Comparison of ENCODE assay signal across 7 mouse cellular contexts in the genomic region with DNA sequence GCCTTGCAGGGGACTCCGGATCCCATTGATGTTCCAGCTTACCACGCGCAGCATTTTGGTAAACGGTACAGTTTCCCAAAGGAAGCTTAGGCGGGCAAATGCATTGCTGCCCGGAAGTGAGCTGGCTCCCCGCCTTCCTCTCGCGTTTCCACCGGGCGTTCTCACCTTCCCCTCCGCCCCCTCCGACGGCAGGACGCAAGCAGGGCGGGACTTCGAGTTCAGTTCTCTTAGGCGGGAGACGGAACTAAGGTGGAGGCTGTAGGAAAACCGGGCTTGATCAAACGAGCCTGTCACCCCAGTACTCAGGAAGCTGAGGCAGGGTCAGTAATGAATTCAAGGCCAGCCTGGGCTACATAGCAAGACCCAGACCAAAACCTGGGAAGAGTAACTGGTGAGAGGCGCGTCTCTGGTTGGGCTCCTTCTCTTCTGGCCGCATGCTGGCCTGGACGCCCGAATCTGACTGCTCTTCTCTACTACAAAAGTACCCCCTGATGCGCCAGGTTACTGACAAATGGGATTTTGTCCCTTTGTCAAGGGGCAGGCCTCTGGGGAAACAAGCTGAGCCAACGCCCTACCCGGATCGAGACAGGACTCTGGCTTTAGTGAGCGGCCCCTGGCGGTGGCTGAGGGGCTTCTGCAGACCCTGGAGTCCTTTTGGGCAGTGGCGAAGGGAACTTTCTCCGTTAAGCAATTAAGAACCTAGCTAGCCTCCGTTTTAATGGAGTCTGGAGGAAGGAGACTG. TPM values are rescaled to one million over a fixed set of nuclear protein-coding genes. Genes with fewer than 3 reads are reported as not detected.
A peak's percentile ranks its signal among the peaks of the same experiment; 100 is the strongest.
DNase-seq lines count a peak whose midpoint lies in the region; ATAC-seq lines count a peak whose summit lies in the region.

TSS of gene Pfkfb1 (plus strand) at position 207 of the 742 bp plus-strand sequence.

- H3K4me3 ChIP-seq in embryonic facial prominence, embryonic 11.5 days (ENCODE audit: low read depth, low read length) = peak within 1 kb of the TSS; percentile 46
- H3K4me3 ChIP-seq in limb, embryonic 11.5 days (ENCODE audit: low read depth, low read length) = peak within 1 kb of the TSS; percentile 43
- peak within 1 kb of the TSS; percentile 45 for H3K4me3 ChIP-seq in midbrain, embryonic 14.5 days (replicated peaks; ENCODE audit: low read depth, low read length)

- no peaks in the 10 kb centered on the region for H3K36me3 ChIP-seq in embryonic facial prominence, embryonic 11.5 days (replicated peaks; ENCODE audit: control insufficient read depth, insufficient read depth, low read depth, low read length)
- no peaks in the 10 kb centered on the region for H3K36me3 ChIP-seq in limb, embryonic 11.5 days (ENCODE audit: control insufficient read depth, insufficient read depth, low read length)
- no peaks in the 10 kb centered on the region for H3K36me3 ChIP-seq in midbrain, embryonic 14.5 days (ENCODE audit: control insufficient read depth, insufficient read depth, low read length)

- H3K27ac ChIP-seq in embryonic facial prominence, embryonic 11.5 days (replicated peaks; ENCODE audit: low read depth, low read length) = peak within 1 kb of the TSS; percentile 56; the same call in 1 of the 2 replicates
- H3K27ac ChIP-seq in limb, embryonic 11.5 days (replicated peaks; ENCODE audit: low read depth, low read length) = peak within 1 kb of the TSS; percentile 64
- H3K27ac ChIP-seq in midbrain, embryonic 14.5 days (replicated peaks; ENCODE audit: low read depth, low read length) = peak within 1 kb of the TSS; percentile 75

- H3K9ac ChIP-seq in embryonic facial prominence, embryonic 11.5 days (replicated peaks; ENCODE audit: low read length) = peak within 1 kb of the TSS; percentile 65
- peak within 1 kb of the TSS; percentile 72 for H3K9ac ChIP-seq in limb, embryonic 11.5 days (ENCODE audit: low read length)
- H3K9ac ChIP-seq in midbrain, embryonic 14.5 days (replicated peaks; ENCODE audit: low read length) = peak within 1 kb of the TSS; percentile 64

- WGBS in embryonic facial prominence, embryonic 11.5 days = 26% methylated on average over 35 of the region's 35 CpGs
- WGBS in limb, embryonic 11.5 days = 21% methylated on average over 35 of the region's 35 CpGs
- 26% methylated on average over 35 of the region's 35 CpGs for WGBS in midbrain, embryonic 14.5 days

- no peaks in the 10 kb centered on the region for H3K4me1 ChIP-seq in embryonic facial prominence, embryonic 11.5 days (ENCODE audit: control insufficient read depth, insufficient read depth, low read length)
- H3K4me1 ChIP-seq in limb, embryonic 11.5 days (ENCODE audit: control insufficient read depth, insufficient read depth, low read length) = no peaks in the 10 kb centered on the region
- no peaks in the 10 kb centered on the region for H3K4me1 ChIP-seq in midbrain, embryonic 14.5 days (ENCODE audit: control insufficient read depth, insufficient read depth, low read length)

- peak; percentile 91 for DNase-seq in adrenal gland, postnatal 14 days
- DNase-seq in embryonic facial prominence, embryonic 11.5 days (ENCODE audit: low spot score) = peak; percentile 83
- peak; percentile 82 for DNase-seq in kidney, adult 18-20 months
- DNase-seq in limb, embryonic 11.5 days (ENCODE audit: low spot score) = peak; percentile 86
- DNase-seq in midbrain, embryonic 14.5 days = peak; percentile 86
- DNase-seq in spleen, adult 18-20 months = peak; percentile 63 to 65

- peak; percentile 88 for ATAC-seq in embryonic facial prominence, embryonic 11.5 days (replicated peaks; ENCODE audit: insufficient number of reproducible peaks, low FRiP score, low TSS enrichment, low read depth)
- peak; percentile 97 for ATAC-seq in granulocyte monocyte progenitor cell, adult 5-6 weeks (replicated peaks; ENCODE audit: poor library complexity, severe bottlenecking)
- ATAC-seq in limb, embryonic 11.5 days (ENCODE audit: insufficient number of reproducible peaks, low FRiP score, low TSS enrichment, low read depth) = peak; percentile 94
- peak; percentile 92 for ATAC-seq in midbrain, embryonic 14.5 days (ENCODE audit: low FRiP score, low TSS enrichment)

- H3K4me2 ChIP-seq in embryonic facial prominence, embryonic 11.5 days (ENCODE audit: low read depth, low read length) = peak within 1 kb of the TSS; percentile 53
- peak within 1 kb of the TSS; percentile 50 for H3K4me2 ChIP-seq in limb, embryonic 11.5 days (ENCODE audit: low read depth, severe bottlenecking)
- peak within 1 kb of the TSS; percentile 61 for H3K4me2 ChIP-seq in midbrain, embryonic 14.5 days (ENCODE audit: low read length)

- H3K9me3 ChIP-seq in embryonic facial prominence, embryonic 11.5 days (replicated peaks; ENCODE audit: control insufficient read depth, low read length) = no peaks in the 10 kb centered on the region
- H3K9me3 ChIP-seq in limb, embryonic 11.5 days (ENCODE audit: control insufficient read depth, low read length) = no peaks in the 10 kb centered on the region
- H3K9me3 ChIP-seq in midbrain, embryonic 14.5 days (ENCODE audit: control insufficient read depth, low read length) = no peaks in the 10 kb centered on the region

- no peaks in the 10 kb centered on the region for H3K27me3 ChIP-seq in embryonic facial prominence, embryonic 11.5 days (ENCODE audit: control insufficient read depth, insufficient read depth, low read length)
- H3K27me3 ChIP-seq in limb, embryonic 11.5 days (ENCODE audit: control insufficient read depth, insufficient read depth, low read length) = no peaks in the 10 kb centered on the region
- H3K27me3 ChIP-seq in midbrain, embryonic 14.5 days (ENCODE audit: control insufficient read depth, insufficient read depth, low read length) = no peaks in the 10 kb centered on the region

RNA-seq across cellular contexts. Expression of gene Pfkfb1, which starts in this region (rescaled TPM):
- 30.5 and 42.7 TPM in 2 replicates for total RNA-seq in adrenal gland, postnatal 14 days (2021)
- polyA plus RNA-seq in embryonic facial prominence, embryonic 11.5 days (2014; fragmentation: Nextera tagmentation; extraction: Ambion mirVana) = 8.9 and 10.4 TPM in 2 replicates
- total RNA-seq in granulocyte monocyte progenitor cell, adult 5-6 weeks (2014; fragmentation: Nextera tagmentation) = 10.5 and 11.6 TPM in 2 replicates
- 2.9 and 9.0 TPM in 2 replicates for total RNA-seq in granulocyte monocyte progenitor cell, adult 5-6 weeks (2017)
- polyA plus RNA-seq in limb, embryonic 11.5 days (2014; fragmentation: Nextera tagmentation; extraction: Ambion mirVana) = 10.2 and 12.0 TPM in 2 replicates
- 4.3 and 4.4 TPM in 2 replicates for polyA plus RNA-seq in midbrain, embryonic 14.5 days (2014; fragmentation: Nextera tagmentation; extraction: Ambion mirVana)

Comparison
In these comparisons a context has a peak if more than half of its experiments do, and no peak if none do; other contexts are left out.
1. Peak in every context shown above with its lines: DNase-seq, ATAC-seq, H3K4me3 ChIP-seq and H3K27ac ChIP-seq.